Mouse (Mus musculus) G1E (cell line): ENCODE measurements around the gene Sipa1l3. TPM values are rescaled to one million over a fixed set of nuclear protein-coding genes. Genes with fewer than 3 reads are reported as not detected.

Source experiments
- ATAC-seq: 2 replicates; pipeline ENCODE4 v1.8.0; 2016; ENCODE audit warnings: mild to moderate bottlenecking; ENCODE audit not compliant: insufficient number of reproducible peaks, poor library complexity, low FRiP score, severe bottlenecking; ENCODE audit errors: extremely low read depth
- DNase-seq: peaks from one replicate; pipeline ENCODE4 v3.0.0; 2012; ENCODE audit warnings: low spot score
- H3K27me3 ChIP-seq: 2 replicates; pipeline ENCODE4 v1.6.1; 2012; ENCODE audit warnings: mild to moderate bottlenecking, low read length, inconsistent platforms; ENCODE audit not compliant: insufficient read depth
- H3K36me3 ChIP-seq: replicated peaks from 2 replicates; pipeline ENCODE3; 2012; ENCODE audit warnings: mild to moderate bottlenecking, inconsistent platforms
- H3K4me1 ChIP-seq: 2 replicates; pipeline ENCODE4 v1.6.1; 2012; ENCODE audit warnings: low read depth, low read length, inconsistent platforms, mixed read lengths; ENCODE audit not compliant: insufficient read depth
- H3K4me3 ChIP-seq: 2 replicates; pipeline ENCODE4 v1.5.1; 2012; ENCODE audit warnings: low read depth, mild to moderate bottlenecking, inconsistent platforms, low read length, moderate library complexity, mixed read lengths
- H3K9me3 ChIP-seq: replicated peaks from 2 replicates; pipeline ENCODE4 v1.6.1; 2012; ENCODE audit warnings: inconsistent platforms
- CTCF ChIP-seq: IDR thresholded peaks from 2 replicates; pipeline ENCODE4 v1.5.1; 2012; ENCODE audit warnings: low read depth, low read length, inconsistent platforms, mixed read lengths
- GATA1 ChIP-seq: IDR thresholded peaks from 2 replicates; pipeline ENCODE4 v1.6.1; 2012; ENCODE audit warnings: borderline replicate concordance, low read length, inconsistent platforms, mixed read lengths
- GATA2 ChIP-seq: IDR thresholded peaks from 2 replicates; pipeline ENCODE4 v1.6.1; 2012; ENCODE audit warnings: low read depth, low read length, inconsistent platforms, borderline replicate concordance
- POLR2AphosphoS5 ChIP-seq: IDR thresholded peaks from 2 replicates; pipeline ENCODE4 v1.6.1; 2012; ENCODE audit warnings: low read depth, low read length, inconsistent platforms; ENCODE audit not compliant: insufficient replicate concordance
- TAL1 ChIP-seq: conservative IDR thresholded peaks from 2 replicates; pipeline ENCODE4 v1.6.1; 2012; ENCODE audit warnings: low read depth, low read length, inconsistent platforms, mixed read lengths
- polyA plus RNA-seq: library from polyadenylated mRNA; stranded (reverse); fragments of >175 nt; gene quantifications from 2 replicates; pipeline ENCODE4 v1.2.3, GENCODE M21; 2012
- total RNA-seq, 2 experiments: library from RNA; stranded (forward) in 1 of 2; stranded (reverse) in 1 of 2; fragments of 200-1000 nt in 1 of 2; fragments of >200 nt in 1 of 2; fragmentation: Nextera tagmentation in 1 of 2; gene quantifications; 2 replicates each; pipeline ENCODE4 v1.2.3; 2014 to 2017

The Sipa1l3 gene
- total and polyA plus RNA-seq, 3 experiments = 5.8 to 107 (median 49.6) TPM

DNA sequence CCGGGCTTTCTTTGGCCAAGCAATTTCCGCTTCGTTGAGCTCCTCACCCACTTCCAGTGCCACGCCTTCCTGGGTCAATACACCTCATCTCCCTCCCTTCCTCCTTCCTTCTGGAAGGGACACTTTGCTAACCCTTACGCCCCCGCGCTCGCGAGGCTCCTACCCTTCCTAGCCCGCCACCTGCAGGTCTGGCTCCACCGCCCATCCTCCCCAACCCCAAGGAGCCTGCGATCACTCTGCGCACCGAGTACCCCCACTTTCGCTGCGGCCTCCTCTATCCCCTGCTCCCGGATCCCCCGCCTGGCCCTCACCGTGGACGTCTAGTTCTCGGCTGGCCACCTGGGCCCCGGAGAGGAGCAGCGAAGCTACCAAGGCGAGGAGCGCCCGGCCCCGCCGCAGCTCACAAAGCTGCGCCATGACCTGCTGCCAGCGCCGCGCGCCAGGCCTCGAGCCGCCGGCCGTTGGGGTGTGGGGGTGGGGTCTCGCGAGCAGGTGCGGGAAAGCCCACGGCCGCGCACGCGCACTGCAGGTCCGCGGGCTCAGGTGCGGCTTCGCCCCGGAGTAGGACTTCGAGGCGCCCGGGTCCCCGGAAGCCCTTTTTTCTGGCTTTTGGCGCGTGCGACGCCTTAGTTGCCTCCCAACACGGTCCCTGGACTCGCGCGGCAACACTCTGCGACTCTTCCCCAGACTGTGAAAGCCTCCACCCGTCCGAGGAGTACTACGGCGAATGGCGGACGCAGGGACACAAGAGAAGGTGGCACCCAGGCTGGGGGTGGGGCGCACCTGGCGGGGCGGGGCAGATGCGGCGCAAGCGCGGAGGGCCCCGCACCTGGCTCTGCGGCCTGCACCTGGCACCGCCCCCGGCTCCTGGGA is 237.0 kb downstream of the Sipa1l3 start, which contains the start of gene Spint2:
Gene Spint2, minus strand, starts transcription at position 712 of the 873 bp plus-strand sequence.
- ATAC-seq (peak; percentile 45), DNase-seq (peak; percentile 77)
- Histone ChIP-seq H3K27me3 (peaks cover 8% of the 10 kb centered on the region), H3K9me3 (no peaks in the 10 kb centered on the region), H3K4me1 (peaks cover 32% of the 10 kb centered on the region), H3K4me3 (peak within 1 kb of the TSS; percentile 79), H3K36me3 (peaks cover 29% of the 10 kb centered on the region)
- TF ChIP-seq POLR2AphosphoS5 = no peak
- TF ChIP-seq GATA2 = no peak
- TF ChIP-seq TAL1 = no peak
- no peak for TF ChIP-seq CTCF
- no peak for TF ChIP-seq GATA1

DNA sequence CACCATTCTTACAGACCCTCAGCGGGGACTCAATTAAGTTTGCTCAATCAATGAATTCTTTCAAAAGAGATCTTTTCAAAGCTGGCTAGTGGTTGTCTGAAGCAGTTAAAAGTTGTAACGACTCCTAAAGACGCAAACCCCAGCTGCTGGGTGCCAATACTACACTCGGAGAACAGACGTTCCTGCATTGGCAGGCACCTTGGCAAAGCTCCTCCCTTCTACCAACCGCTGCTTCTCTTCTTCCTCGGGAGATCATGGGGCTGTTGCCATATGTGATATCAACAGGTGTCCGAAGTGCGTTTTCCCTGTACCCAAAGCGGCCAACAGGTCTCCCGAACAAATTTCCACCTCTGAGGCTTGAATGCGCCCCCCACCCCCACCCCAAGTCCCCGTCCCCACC is 237.6 kb downstream of the Sipa1l3 start:
- TF ChIP-seq GATA2 = no peak
- no peak for TF ChIP-seq CTCF
- no peak for TF ChIP-seq POLR2AphosphoS5
- Histone ChIP-seq H3K36me3 (peaks cover 34% of the 10 kb centered on the region), H3K4me1 (peaks cover 34% of the 10 kb centered on the region), H3K4me3 (peak overlapping the region; percentile 79), H3K27me3 (peaks cover 8% of the 10 kb centered on the region), H3K9me3 (no peaks in the 10 kb centered on the region)
- DNase-seq (peak; percentile 56), ATAC-seq (no peak)

DNA sequence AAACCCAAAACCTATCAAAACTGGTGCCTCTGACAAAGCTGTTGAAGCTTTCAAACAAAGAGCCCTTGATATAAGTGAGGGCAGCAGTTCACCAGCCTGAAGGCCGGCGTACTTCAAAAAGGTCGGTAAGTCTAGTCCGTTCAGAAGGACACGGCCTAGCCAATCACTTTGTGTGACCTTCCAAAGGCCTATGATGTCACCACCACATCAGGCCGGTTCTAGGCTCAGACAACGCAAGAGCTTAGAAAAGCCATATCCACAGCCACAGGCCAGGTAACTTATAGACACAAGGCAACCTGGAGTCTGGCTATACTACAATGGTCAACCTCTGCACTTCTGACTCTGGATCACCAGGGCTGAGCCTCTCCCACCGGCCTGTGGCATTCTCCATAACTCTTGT is 238.5 kb downstream of the Sipa1l3 start:
- no peaks in the 10 kb centered on the region for H3K9me3 ChIP-seq
- TF ChIP-seq GATA1 = no peak
- TF ChIP-seq POLR2AphosphoS5 = no peak
- no peak for TF ChIP-seq TAL1
- no peak for TF ChIP-seq GATA2
- no peak for TF ChIP-seq CTCF
- peaks cover 39% of the 10 kb centered on the region for H3K36me3 ChIP-seq
- ATAC-seq (no peak), DNase-seq (no peak)
- H3K4me1 ChIP-seq = peaks cover 34% of the 10 kb centered on the region
- H3K27me3 ChIP-seq = peaks cover 3% of the 10 kb centered on the region
- H3K4me3 ChIP-seq = no peak overlapping the region; the same call in 1 of the 2 replicates

DNA sequence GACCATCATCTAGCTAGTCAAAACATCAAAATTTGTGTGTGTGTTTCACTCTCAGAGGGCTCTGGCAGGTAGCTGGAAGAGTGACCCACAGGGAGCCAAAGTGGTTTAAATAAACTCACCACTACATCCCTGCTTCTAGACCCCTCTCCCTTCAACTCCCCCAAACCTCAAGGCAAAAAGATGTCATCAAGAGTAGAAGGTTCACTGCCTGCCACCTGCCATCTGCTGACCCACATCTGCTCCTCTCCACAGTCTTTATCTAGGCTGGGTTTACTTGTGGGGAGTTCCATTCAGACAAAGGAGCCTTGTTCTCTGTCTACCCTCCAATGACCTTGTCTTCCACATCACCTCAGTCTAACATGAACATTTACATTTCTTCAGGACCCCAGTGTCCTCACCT is 239.2 kb downstream of the Sipa1l3 start:
- Histone ChIP-seq H3K4me3 (no peak overlapping the region), H3K27me3 (no peaks in the 10 kb centered on the region), H3K36me3 (peaks cover 46% of the 10 kb centered on the region), H3K9me3 (no peaks in the 10 kb centered on the region), H3K4me1 (peaks cover 34% of the 10 kb centered on the region)
- no peak for ATAC-seq
- no peak for DNase-seq
- TF ChIP-seq CTCF = no peak
- no peak for TF ChIP-seq POLR2AphosphoS5
- no peak for TF ChIP-seq TAL1
- TF ChIP-seq GATA1 = no peak
- TF ChIP-seq GATA2 = no peak

DNA sequence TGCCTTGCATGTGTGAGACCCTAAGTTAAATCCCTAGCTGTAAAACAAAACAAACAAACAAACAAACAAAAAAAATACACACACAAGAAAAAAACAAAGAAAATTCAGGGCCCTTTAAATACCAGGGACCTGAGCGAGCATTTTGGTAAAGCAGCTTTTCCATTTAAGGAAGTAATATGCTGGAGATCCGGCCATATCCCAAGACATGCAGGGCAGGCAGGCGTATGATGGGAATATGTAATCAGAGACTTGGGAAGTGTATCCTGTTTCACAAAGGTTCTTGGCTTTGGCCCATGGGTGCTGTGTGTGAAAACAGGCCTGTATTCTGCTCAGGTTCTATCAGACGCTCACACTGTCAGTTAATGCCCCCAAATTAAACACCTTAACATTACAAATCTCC is 240.9 kb downstream of the Sipa1l3 start:
- ATAC-seq (no peak), DNase-seq (no peak)
- H3K27me3 ChIP-seq = no peaks in the 10 kb centered on the region

DNA sequence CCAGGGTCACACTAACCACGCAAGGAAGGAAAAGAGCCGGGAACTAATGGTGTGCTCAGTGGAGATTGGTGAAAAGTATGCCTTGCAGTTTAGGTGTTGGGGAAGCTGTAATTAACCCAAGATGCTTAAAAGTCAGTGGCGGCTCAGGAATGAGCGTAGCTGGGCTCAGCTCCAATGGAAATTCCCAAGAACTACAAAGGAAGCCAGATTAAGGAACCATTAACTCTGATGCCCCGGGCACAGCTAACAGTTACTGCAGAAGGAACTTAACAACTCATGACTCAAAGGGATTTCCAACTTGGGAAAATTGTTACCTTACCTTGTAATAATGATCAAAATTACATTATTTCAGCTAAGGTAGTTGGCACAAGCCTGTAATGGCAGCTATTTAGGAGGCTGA is 241.7 kb downstream of the Sipa1l3 start:
- DNase-seq (no peak), ATAC-seq (no peak)
- no peak for TF ChIP-seq POLR2AphosphoS5
- Histone ChIP-seq H3K9me3 (no peaks in the 10 kb centered on the region), H3K27me3 (no peaks in the 10 kb centered on the region), H3K4me3 (no peak overlapping the region), H3K36me3 (peaks cover 63% of the 10 kb centered on the region), H3K4me1 (peaks cover 31% of the 10 kb centered on the region)

More for the DNA sequence above, 240.9 kb downstream of the Sipa1l3 start:
- H3K36me3 ChIP-seq = peaks cover 58% of the 10 kb centered on the region
- H3K4me3 ChIP-seq = no peak overlapping the region
- H3K4me1 ChIP-seq = peaks cover 34% of the 10 kb centered on the region
- no peaks in the 10 kb centered on the region for H3K9me3 ChIP-seq
- TF ChIP-seq TAL1 (no peak), GATA1 (no peak)
